Mouse (Mus musculus) liver, embryonic 16.5 days (tissue): ENCODE measurements at regions not wholly inside any gene's neighbourhood (a gene's known extent, or its start where the extent isn't known, plus 50 kb on each side); places are given as distances from the start of the nearest gene placed in this dataset.

ENCODE experiments used
- ATAC-seq: fragments of 200-750 bp; cut with Nextera tagmentation; 2 replicates; pipeline ENCODE4 v1.8.0; 2017; ENCODE audit warnings: low read depth, mild to moderate bottlenecking, moderate number of reproducible peaks, moderate library complexity
- H3K27ac ChIP-seq: fragments of 300-500 bp; sonication (generic); 2 replicates; pipeline ENCODE4 v1.5.1; 2014; ENCODE audit warnings: mild to moderate bottlenecking, low read length
- H3K27me3 ChIP-seq: fragments of 300-500 bp; sonication (generic); 2 replicates; pipeline ENCODE4 v1.6.1; 2014; ENCODE audit warnings: low read depth, low read length, mixed read lengths; ENCODE audit not compliant: control insufficient read depth, insufficient read depth
- H3K36me3 ChIP-seq: fragments of 300-500 bp; sonication (generic); 2 replicates; pipeline ENCODE4 v1.6.1; 2014; ENCODE audit warnings: mild to moderate bottlenecking; ENCODE audit not compliant: control insufficient read depth, insufficient read depth
- H3K4me1 ChIP-seq: fragments of 300-500 bp; sonication (generic); 2 replicates; pipeline ENCODE4 v1.6.1; 2014; ENCODE audit warnings: low read depth, low read length, mixed read lengths; ENCODE audit not compliant: control insufficient read depth
- H3K4me2 ChIP-seq: fragments of 300-500 bp; sonication (generic); 2 replicates; pipeline ENCODE4 v1.6.1; 2014; ENCODE audit warnings: low read depth, low read length, mixed read lengths
- H3K4me3 ChIP-seq: fragments of 300-500 bp; sonication (generic); 2 replicates; pipeline ENCODE4 v1.5.1; 2014; ENCODE audit warnings: low read depth, mild to moderate bottlenecking, low read length
- H3K9ac ChIP-seq: fragments of 300-500 bp; sonication (generic); 2 replicates; pipeline ENCODE4 v1.6.1; 2014; ENCODE audit warnings: low read depth, low read length
- H3K9me3 ChIP-seq: fragments of 300-500 bp; sonication (generic); replicated peaks from 2 replicates; pipeline ENCODE4 v1.6.1; 2016; ENCODE audit warnings: low read length; ENCODE audit not compliant: control insufficient read depth
- WGBS: fragments of 180-500 bp; shearing (Covaris S2); extraction: QIAGEN DNeasy Blood & Tissue Kit; methylation state at CpG from one replicate; pipeline ENCODE4 v1.1.7; 2014; ENCODE audit not compliant: insufficient replicate concordance; 5-methylcytosine and 5-hydroxymethylcytosine counted together

DNA sequence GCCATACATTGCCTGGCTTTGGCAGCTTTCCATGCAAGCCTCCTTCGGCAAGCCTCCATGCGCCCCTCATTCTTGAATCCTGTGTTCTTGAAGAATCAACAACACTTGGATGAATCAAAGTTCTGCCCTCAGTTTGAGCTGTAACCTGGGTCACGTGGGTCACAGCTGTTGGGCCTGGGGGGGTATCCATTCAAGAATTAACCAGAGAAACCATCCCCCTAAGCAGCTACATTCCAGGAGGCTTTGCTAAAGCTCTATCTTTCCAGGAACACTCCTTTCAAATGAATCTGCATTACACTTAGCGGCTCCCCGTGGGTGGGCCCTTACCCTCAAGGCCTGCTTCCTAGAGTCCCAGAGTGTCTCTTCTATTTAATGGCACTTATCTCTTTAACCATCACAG is 65.2 kb upstream of the Klf9 start:
- H3K4me3 ChIP-seq, result no peak overlapping the region
- no peak for ATAC-seq
- H3K27ac ChIP-seq, result no peak overlapping the region
- H3K4me1 ChIP-seq, result no peaks in the 10 kb centered on the region
- H3K9me3 ChIP-seq, result no peaks in the 10 kb centered on the region
- no peaks in the 10 kb centered on the region for H3K36me3 ChIP-seq
- H3K4me2 ChIP-seq, result no peak overlapping the region
- H3K9ac ChIP-seq, result no peak overlapping the region
- 56% methylated on average over 5 of the region's 5 CpGs for WGBS
- no peaks in the 10 kb centered on the region for H3K27me3 ChIP-seq

DNA sequence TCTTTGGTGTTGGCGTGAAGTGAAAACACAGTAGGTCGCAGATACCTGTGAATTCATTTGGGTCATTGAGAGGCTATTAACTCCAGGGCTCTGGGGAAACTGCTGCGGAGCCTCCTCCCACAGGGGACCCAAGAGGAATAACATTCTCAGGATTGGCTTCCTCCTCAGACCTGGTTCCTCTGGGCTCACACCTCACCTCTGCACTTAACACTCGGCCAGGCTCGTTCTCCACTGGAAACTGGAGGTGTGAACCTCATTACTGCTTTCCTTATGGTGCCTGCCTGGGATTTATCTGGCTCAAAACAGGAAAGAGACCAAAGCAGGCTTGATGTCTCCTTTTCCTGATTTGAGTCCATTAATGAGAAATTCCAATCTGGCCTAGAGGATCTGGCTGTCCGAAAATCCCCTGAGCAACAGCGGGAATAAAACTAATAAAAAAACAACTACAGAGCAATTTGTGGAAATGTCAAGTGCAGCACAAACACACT is 55.8 kb upstream of the Klf9 start:
- H3K9me3 ChIP-seq, result no peaks in the 10 kb centered on the region
- no peak for ATAC-seq
- no peak overlapping the region for H3K27ac ChIP-seq
- no peaks in the 10 kb centered on the region for H3K4me1 ChIP-seq
- 64% methylated on average over 7 of the region's 7 CpGs for WGBS
- H3K4me3 ChIP-seq, result no peak overlapping the region
- no peak overlapping the region for H3K4me2 ChIP-seq
- H3K36me3 ChIP-seq, result no peaks in the 10 kb centered on the region
- H3K27me3 ChIP-seq, result no peaks in the 10 kb centered on the region
- no peak overlapping the region for H3K9ac ChIP-seq

DNA sequence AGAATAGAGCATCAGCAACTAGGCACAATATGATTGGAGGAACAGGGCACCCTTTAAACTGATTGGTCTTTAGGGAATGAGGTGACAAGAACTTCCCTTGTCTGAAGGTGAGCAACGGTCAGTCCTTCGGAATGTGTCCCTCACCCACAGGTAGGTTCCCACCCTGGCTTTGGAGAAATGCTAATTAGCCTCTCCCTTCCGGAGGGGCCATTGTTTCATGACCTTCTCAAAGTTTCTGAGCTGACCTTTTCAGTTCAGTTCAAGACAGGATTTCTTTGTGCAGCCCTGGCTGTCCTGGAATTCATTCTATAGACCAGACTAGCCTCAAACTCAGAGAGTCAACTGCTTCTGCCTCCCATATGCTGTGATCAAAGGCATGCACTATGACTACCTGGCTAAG is 53.5 kb upstream of the Klf9 start:
- no peak overlapping the region for H3K4me3 ChIP-seq
- no peak overlapping the region for H3K4me2 ChIP-seq
- H3K27ac ChIP-seq, result no peak overlapping the region
- H3K27me3 ChIP-seq, result no peaks in the 10 kb centered on the region
- no peak overlapping the region for H3K9ac ChIP-seq
- 71% methylated on average over 3 of the region's 3 CpGs for WGBS
- no peaks in the 10 kb centered on the region for H3K9me3 ChIP-seq
- H3K4me1 ChIP-seq, result no peaks in the 10 kb centered on the region
- no peak for ATAC-seq
- no peaks in the 10 kb centered on the region for H3K36me3 ChIP-seq

DNA sequence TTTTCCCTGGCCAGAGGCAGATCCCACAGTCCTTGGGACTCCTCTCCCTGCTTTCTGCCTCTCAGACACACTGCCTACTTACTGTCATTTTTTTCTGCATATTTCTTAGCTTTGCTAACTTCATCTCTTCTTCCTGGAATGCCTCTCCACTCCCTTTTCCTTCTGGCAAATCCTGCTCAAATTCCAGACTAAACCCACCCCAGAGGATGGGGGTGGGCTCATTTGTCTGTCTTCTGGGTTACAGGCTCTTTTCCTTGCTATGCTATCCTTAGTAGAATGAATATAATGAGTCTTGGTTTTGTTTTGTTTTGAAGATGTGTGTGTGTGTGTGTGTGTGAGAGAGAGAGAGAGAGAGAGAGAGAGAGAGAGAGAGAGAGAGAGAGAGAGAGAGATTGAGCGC is 51.9 kb upstream of the Klf9 start:
- Histone ChIP-seq H3K27me3 (no peaks in the 10 kb centered on the region), H3K27ac (no peak overlapping the region), H3K4me2 (no peak overlapping the region), H3K4me1 (no peaks in the 10 kb centered on the region), H3K36me3 (no peaks in the 10 kb centered on the region), H3K4me3 (no peak overlapping the region), H3K9me3 (no peaks in the 10 kb centered on the region), H3K9ac (no peak overlapping the region)
- no peak for ATAC-seq
- WGBS, result 67% methylated on average over 1 of the region's 1 CpGs

DNA sequence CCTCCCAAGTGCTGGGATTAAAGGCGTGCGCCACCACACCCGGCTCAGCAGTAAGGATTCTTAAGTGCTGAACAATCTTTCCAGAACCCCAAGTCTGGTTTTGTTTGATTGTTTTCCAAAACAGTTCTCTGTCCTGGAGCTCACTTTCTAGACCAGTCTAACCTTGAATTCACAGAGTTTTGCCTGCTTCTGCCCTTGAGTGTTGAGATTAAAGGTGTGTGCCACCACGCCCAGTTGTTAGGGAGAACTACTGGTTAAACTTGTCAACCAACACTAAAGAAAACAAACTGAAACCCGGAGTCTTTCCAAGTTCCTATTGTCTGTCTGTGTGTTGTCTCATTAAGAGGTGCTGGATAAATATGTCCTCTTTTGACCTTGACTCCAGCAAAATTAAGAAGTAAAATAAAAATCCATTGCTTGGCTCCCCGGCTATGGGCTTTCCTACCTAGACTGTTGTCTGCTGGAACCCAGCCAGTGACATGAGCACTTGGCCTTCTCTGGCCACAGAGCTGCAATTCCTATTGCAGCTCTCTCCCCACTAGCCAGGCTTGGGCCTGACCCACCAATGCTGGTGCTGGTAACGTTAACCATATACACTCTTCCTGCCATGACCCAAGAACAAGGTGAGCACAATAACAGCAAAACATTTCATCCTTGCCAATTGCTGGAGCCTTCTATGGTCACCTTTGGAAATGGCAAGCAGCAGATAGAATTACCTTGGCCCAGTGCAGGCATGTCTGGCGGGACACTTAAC is 51.1 kb upstream of the Klf9 start:
- Histone ChIP-seq H3K36me3 (no peaks in the 10 kb centered on the region), H3K27ac (no peak overlapping the region), H3K4me2 (no peak overlapping the region), H3K9ac (no peak overlapping the region), H3K4me1 (no peaks in the 10 kb centered on the region), H3K9me3 (no peaks in the 10 kb centered on the region), H3K27me3 (no peaks in the 10 kb centered on the region), H3K4me3 (no peak overlapping the region)
- no peak for ATAC-seq
- WGBS, result 64% methylated on average over 8 of the region's 8 CpGs
